Mouse (Mus musculus): ENCODE measurements around the gene Cisd1.
"Not testable (repeated sequence)": the region's sequence is repeated elsewhere in the genome, so short reads cannot be mapped to it uniquely, and the experiment has no call there.

Gene Cisd1

GRCm38 (mm10) chr10:71344579-71345143, at the start of gene Cisd1:
TSS of gene Cisd1 (minus strand) at chr10:71344954.
- in situ Hi-C loops (cut with MseI, MboI): no loop called here

- in situ Hi-C loops (cut with MseI, MboI): no loop called here
Observed at GRCm38 (mm10) chr10:71389311-71389710, 44.6 kb upstream of the Cisd1 start.

- in situ Hi-C loops (cut with MseI, MboI): no loop called here
Observed at GRCm38 (mm10) chr10:71384159-71385044, 39.6 kb upstream of the Cisd1 start.

- in situ Hi-C loops (cut with MseI, MboI): not testable (repeated sequence)
Observed at GRCm38 (mm10) chr10:71383552-71383924, 38.8 kb upstream of the Cisd1 start.

- in situ Hi-C loops (cut with MseI, MboI): no loop called here
Observed at GRCm38 (mm10) chr10:71382858-71383551, 38.3 kb upstream of the Cisd1 start.

GRCm38 (mm10) chr10:71382109-71382508, 37.4 kb upstream of the Cisd1 start:
- in situ Hi-C loops (cut with MseI, MboI): no loop called here

GRCm38 (mm10) chr10:71381471-71382033, 36.8 kb upstream of the Cisd1 start:
- in situ Hi-C loops (cut with MseI, MboI): no loop called here

- in situ Hi-C loops (cut with MseI, MboI): no loop called here
Observed at GRCm38 (mm10) chr10:71380406-71380805, 35.7 kb upstream of the Cisd1 start.

GRCm38 (mm10) chr10:71376014-71376413, 31.3 kb upstream of the Cisd1 start:
- in situ Hi-C loops (cut with MseI, MboI): no loop called here

GRCm38 (mm10) chr10:71373706-71374105, 29.0 kb upstream of the Cisd1 start:
- in situ Hi-C loops (cut with MseI, MboI): no loop called here

- in situ Hi-C loops (cut with MseI, MboI): no loop called here
Observed at GRCm38 (mm10) chr10:71371881-71372280, 27.1 kb upstream of the Cisd1 start.

GRCm38 (mm10) chr10:71369466-71369865, 24.7 kb upstream of the Cisd1 start:
- in situ Hi-C loops (cut with MseI, MboI): no loop called here

GRCm38 (mm10) chr10:71368128-71368940, 23.6 kb upstream of the Cisd1 start:
- in situ Hi-C loops (cut with MseI, MboI): no loop called here

GRCm38 (mm10) chr10:71363858-71364257, 19.1 kb upstream of the Cisd1 start:
- in situ Hi-C loops (cut with MseI, MboI): no loop called here

- in situ Hi-C loops (cut with MseI, MboI): no loop called here
Observed at GRCm38 (mm10) chr10:71363440-71363839, 18.7 kb upstream of the Cisd1 start.

- in situ Hi-C loops (cut with MseI, MboI): no loop called here
Observed at GRCm38 (mm10) chr10:71361836-71362562, 17.2 kb upstream of the Cisd1 start.

GRCm38 (mm10) chr10:71361044-71361443, 16.3 kb upstream of the Cisd1 start:
- in situ Hi-C loops (cut with MseI, MboI): no loop called here

GRCm38 (mm10) chr10:71354947-71355346, 10.2 kb upstream of the Cisd1 start:
- in situ Hi-C loops (cut with MseI, MboI): no loop called here

- in situ Hi-C loops (cut with MseI, MboI): no loop called here
Observed at GRCm38 (mm10) chr10:71353850-71354249, 9.1 kb upstream of the Cisd1 start.

GRCm38 (mm10) chr10:71351301-71351700, 6.5 kb upstream of the Cisd1 start:
- in situ Hi-C loops (cut with MseI, MboI): no loop called here

GRCm38 (mm10) chr10:71349290-71349689, 4.5 kb upstream of the Cisd1 start:
- in situ Hi-C loops (cut with MseI, MboI): no loop called here

All from mouse trophoblast stem cell (cell line).